Mouse (Mus musculus): ENCODE results near the gene Luc7l. TPM values are rescaled to one million over a fixed set of nuclear protein-coding genes. Genes with fewer than 3 reads are reported as not detected.

The Luc7l gene
- polyA plus RNA-seq, 2 experiments = 101 to 126 TPM

- Histone ChIP-seq H3K4me3 (replicated peaks; ENCODE audit: low read length) (no peak overlapping the region), H3K4me2 (replicated peaks; ENCODE audit: low read depth, low read length, severe bottlenecking) (no peak overlapping the region), H3K27me3 (ENCODE audit: control insufficient read depth, insufficient read depth, low read length) (no peaks in the 10 kb centered on the region), H3K36me3 (ENCODE audit: control insufficient read depth, insufficient read depth, low read length) (peaks cover 30% of the 10 kb centered on the region), H3K4me1 (ENCODE audit: control insufficient read depth, insufficient read depth, low read length) (no peaks in the 10 kb centered on the region), H3K9ac (ENCODE audit: low read depth, low read length, severe bottlenecking) (no peak overlapping the region), H3K27ac (replicated peaks; ENCODE audit: low read depth, low read length) (no peak overlapping the region), H3K9me3 (ENCODE audit: control insufficient read depth, low read length) (no peaks in the 10 kb centered on the region)
- TF ChIP-seq POLR2A (IDR thresholded peaks at IDR 0.05; ENCODE audit: borderline replicate concordance, extremely low read depth, insufficient read depth, insufficient read length) = no peak
- no peak for DNase-seq (ENCODE audit: low spot score)
- 71% methylated on average over 7 of the region's 7 CpGs for WGBS
- ATAC-seq (ENCODE audit: low FRiP score, low read depth) = no peak
Observed at GRCm38 (mm10) chr17:26212241-26212640, 40.5 kb upstream of the Luc7l start.

GRCm38 (mm10) chr17:26212681-26213080, 40.0 kb upstream of the Luc7l start:
- Histone ChIP-seq H3K36me3 (ENCODE audit: control insufficient read depth, insufficient read depth, low read length) (peaks cover 30% of the 10 kb centered on the region), H3K27ac (replicated peaks; ENCODE audit: low read depth, low read length) (no peak overlapping the region), H3K4me2 (replicated peaks; ENCODE audit: low read depth, low read length, severe bottlenecking) (no peak overlapping the region), H3K4me1 (ENCODE audit: control insufficient read depth, insufficient read depth, low read length) (no peaks in the 10 kb centered on the region), H3K27me3 (ENCODE audit: control insufficient read depth, insufficient read depth, low read length) (no peaks in the 10 kb centered on the region), H3K4me3 (replicated peaks; ENCODE audit: low read length) (no peak overlapping the region), H3K9ac (ENCODE audit: low read depth, low read length, severe bottlenecking) (no peak overlapping the region), H3K9me3 (ENCODE audit: control insufficient read depth, low read length) (no peaks in the 10 kb centered on the region)
- ATAC-seq (ENCODE audit: low FRiP score, low read depth) (no peak), DNase-seq (ENCODE audit: low spot score) (no peak)
- TF ChIP-seq POLR2A (IDR thresholded peaks at IDR 0.05; ENCODE audit: borderline replicate concordance, extremely low read depth, insufficient read depth, insufficient read length) = no peak
- whole genome bisulfite sequencing = 91% methylated on average over 11 of the region's 11 CpGs

- no peak overlapping the region for H3K4me2 ChIP-seq (replicated peaks; ENCODE audit: low read depth, low read length, severe bottlenecking)
Observed at GRCm38 (mm10) chr17:26221508-26221907, 31.2 kb upstream of the Luc7l start.

GRCm38 (mm10) chr17:26225150-26225549, 27.5 kb upstream of the Luc7l start:
- H3K27me3 ChIP-seq (ENCODE audit: control insufficient read depth, insufficient read depth, low read length) = no peaks in the 10 kb centered on the region
- no peak overlapping the region for H3K9ac ChIP-seq (ENCODE audit: low read depth, low read length, severe bottlenecking)
- H3K4me2 ChIP-seq (replicated peaks; ENCODE audit: low read depth, low read length, severe bottlenecking) = no peak overlapping the region
- TF ChIP-seq POLR2A (IDR thresholded peaks at IDR 0.05; ENCODE audit: borderline replicate concordance, extremely low read depth, insufficient read depth, insufficient read length) = no peak
- no peaks in the 10 kb centered on the region for H3K4me1 ChIP-seq (ENCODE audit: control insufficient read depth, insufficient read depth, low read length)
- DNase-seq (ENCODE audit: low spot score) (no peak), ATAC-seq (ENCODE audit: low FRiP score, low read depth) (no peak)
- no peaks in the 10 kb centered on the region for H3K9me3 ChIP-seq (ENCODE audit: control insufficient read depth, low read length)
- 75% methylated on average over 12 of the region's 12 CpGs for WGBS
- H3K36me3 ChIP-seq (ENCODE audit: control insufficient read depth, insufficient read depth, low read length) = 0 out of 2 replicates have a peak, but pooled peaks cover 3% of the 10 kb centered on the region
- no peak overlapping the region for H3K4me3 ChIP-seq (replicated peaks; ENCODE audit: low read length)
- no peak overlapping the region for H3K27ac ChIP-seq (replicated peaks; ENCODE audit: low read depth, low read length)

More at GRCm38 (mm10) chr17:26221508-26221907, 31.2 kb upstream of the Luc7l start:
- Histone ChIP-seq H3K9ac (ENCODE audit: low read depth, low read length, severe bottlenecking) (no peak overlapping the region), H3K9me3 (ENCODE audit: control insufficient read depth, low read length) (no peaks in the 10 kb centered on the region), H3K36me3 (ENCODE audit: control insufficient read depth, insufficient read depth, low read length) (peaks cover 10% of the 10 kb centered on the region; the same call in 1 of the 2 replicates), H3K27me3 (ENCODE audit: control insufficient read depth, insufficient read depth, low read length) (no peaks in the 10 kb centered on the region), H3K27ac (replicated peaks; ENCODE audit: low read depth, low read length) (no peak overlapping the region), H3K4me3 (replicated peaks; ENCODE audit: low read length) (no peak overlapping the region), H3K4me1 (ENCODE audit: control insufficient read depth, insufficient read depth, low read length) (no peaks in the 10 kb centered on the region)
- DNase-seq (ENCODE audit: low spot score) = no peak
- 65% methylated on average over 2 of the region's 2 CpGs for WGBS
- no peak for ATAC-seq (ENCODE audit: low FRiP score, low read depth)
- TF ChIP-seq POLR2A (IDR thresholded peaks at IDR 0.05; ENCODE audit: borderline replicate concordance, extremely low read depth, insufficient read depth, insufficient read length) = no peak

GRCm38 (mm10) chr17:26229776-26230175, 22.9 kb upstream of the Luc7l start:
- DNase-seq (ENCODE audit: low spot score) = no peak
- no peaks in the 10 kb centered on the region for H3K27me3 ChIP-seq (ENCODE audit: control insufficient read depth, insufficient read depth, low read length)

GRCm38 (mm10) chr17:26231156-26231555, 21.5 kb upstream of the Luc7l start:
- no peak overlapping the region for H3K9ac ChIP-seq (ENCODE audit: low read depth, low read length, severe bottlenecking)

More at GRCm38 (mm10) chr17:26229776-26230175, 22.9 kb upstream of the Luc7l start:
- no peak overlapping the region for H3K4me2 ChIP-seq (replicated peaks; ENCODE audit: low read depth, low read length, severe bottlenecking)
- H3K36me3 ChIP-seq (ENCODE audit: control insufficient read depth, insufficient read depth, low read length) = no peaks in the 10 kb centered on the region
- no peak overlapping the region for H3K4me3 ChIP-seq (replicated peaks; ENCODE audit: low read length)
- WGBS = 88% methylated on average over 5 of the region's 5 CpGs
- no peaks in the 10 kb centered on the region for H3K4me1 ChIP-seq (ENCODE audit: control insufficient read depth, insufficient read depth, low read length)
- no peak for ATAC-seq (ENCODE audit: low FRiP score, low read depth)
- no peaks in the 10 kb centered on the region for H3K9me3 ChIP-seq (ENCODE audit: control insufficient read depth, low read length)
- TF ChIP-seq POLR2A (IDR thresholded peaks at IDR 0.05; ENCODE audit: borderline replicate concordance, extremely low read depth, insufficient read depth, insufficient read length) = no peak
- no peak overlapping the region for H3K9ac ChIP-seq (ENCODE audit: low read depth, low read length, severe bottlenecking)
- H3K27ac ChIP-seq (replicated peaks; ENCODE audit: low read depth, low read length) = no peak overlapping the region

More at GRCm38 (mm10) chr17:26231156-26231555, 21.5 kb upstream of the Luc7l start:
- WGBS = 87% methylated on average over 5 of the region's 5 CpGs
- DNase-seq (ENCODE audit: low spot score) = no peak
- Histone ChIP-seq H3K27ac (replicated peaks; ENCODE audit: low read depth, low read length) (no peak overlapping the region), H3K4me1 (ENCODE audit: control insufficient read depth, insufficient read depth, low read length) (peaks cover 10% of the 10 kb centered on the region; the same call in 1 of the 2 replicates), H3K4me2 (replicated peaks; ENCODE audit: low read depth, low read length, severe bottlenecking) (no peak overlapping the region), H3K36me3 (ENCODE audit: control insufficient read depth, insufficient read depth, low read length) (no peaks in the 10 kb centered on the region), H3K27me3 (ENCODE audit: control insufficient read depth, insufficient read depth, low read length) (no peaks in the 10 kb centered on the region), H3K9me3 (ENCODE audit: control insufficient read depth, low read length) (no peaks in the 10 kb centered on the region), H3K4me3 (replicated peaks; ENCODE audit: low read length) (no peak overlapping the region)
- TF ChIP-seq POLR2A (IDR thresholded peaks at IDR 0.05; ENCODE audit: borderline replicate concordance, extremely low read depth, insufficient read depth, insufficient read length) = no peak
- ATAC-seq (ENCODE audit: low FRiP score, low read depth) = no peak

Data from limb, embryonic 14.5 days (tissue).